Mouse (Mus musculus): ENCODE measurements around the gene Slc6a9. TPM values are rescaled to one million over a fixed set of nuclear protein-coding genes. Genes with fewer than 3 reads are reported as not detected.

Slc6a9 gene
- total and polyA plus RNA-seq, 2 experiments from 2014 or later = 79.7 to 132 TPM

- H3K36me3 ChIP-seq (ENCODE audit: insufficient read depth, low read length) = peaks cover 15% of the 10 kb centered on the region
- peak; percentile 83 for DNase-seq (ENCODE audit: low spot score)
- peak within 1 kb of the TSS; percentile 89 for H3K4me2 ChIP-seq (ENCODE audit: low read depth, low read length)
- WGBS = under 1% methylated on average over 66 of the region's 103 CpGs
- H3K4me1 ChIP-seq (ENCODE audit: insufficient read depth, low read length) = peaks cover 21% of the 10 kb centered on the region
- no peak for TF ChIP-seq CTCF (IDR thresholded peaks at IDR 0.05; ENCODE audit: low read depth)
- peak; percentile 44 for ATAC-seq
- H3K27ac ChIP-seq = peak within 1 kb of the TSS; percentile 80
- peak within 1 kb of the TSS; percentile 96 for H3K9ac ChIP-seq (replicated peaks; ENCODE audit: low read length)
- no peaks in the 10 kb centered on the region for H3K27me3 ChIP-seq (ENCODE audit: insufficient read depth, low read length)
- H3K9me3 ChIP-seq (ENCODE audit: low read length) = no peaks in the 10 kb centered on the region
- peak within 1 kb of the TSS; percentile 85 for H3K4me3 ChIP-seq (ENCODE audit: low read length)
Measured at GRCm38 (mm10) chr4:117882701-117883691, 48.7 kb downstream of the Slc6a9 start, which contains the start of gene B4galt2. B4galt2 (minus strand) TSS chr4:117883487.

GRCm38 (mm10) chr4:117884146-117884545 is 49.8 kb downstream of the Slc6a9 start:
- peak overlapping the region; percentile 85; the same call in 1 of the 2 replicates for H3K4me3 ChIP-seq (ENCODE audit: low read length)
- WGBS = 88% methylated on average over 1 of the region's 1 CpGs
- peak overlapping the region; percentile 89 for H3K4me2 ChIP-seq (ENCODE audit: low read depth, low read length)
- no peak overlapping the region; the same call in 1 of the 2 replicates for H3K9ac ChIP-seq (replicated peaks; ENCODE audit: low read length)
- no peak for DNase-seq (ENCODE audit: low spot score)
- no peaks in the 10 kb centered on the region for H3K9me3 ChIP-seq (ENCODE audit: low read length)
- H3K27me3 ChIP-seq (ENCODE audit: insufficient read depth, low read length) = no peaks in the 10 kb centered on the region
- TF ChIP-seq CTCF (IDR thresholded peaks at IDR 0.05; ENCODE audit: low read depth) = no peak
- no peak for ATAC-seq
- peaks cover 21% of the 10 kb centered on the region for H3K4me1 ChIP-seq (ENCODE audit: insufficient read depth, low read length)
- no peak overlapping the region; the same call in 1 of the 2 replicates for H3K27ac ChIP-seq
- H3K36me3 ChIP-seq (ENCODE audit: insufficient read depth, low read length) = peaks cover 17% of the 10 kb centered on the region

- H3K4me2 ChIP-seq (ENCODE audit: low read depth, low read length) = no peak overlapping the region
Measured at GRCm38 (mm10) chr4:117885093-117885492, 50.8 kb downstream of the Slc6a9 start.

GRCm38 (mm10) chr4:117885994-117886393 is 51.7 kb downstream of the Slc6a9 start:
- Histone ChIP-seq H3K9me3 (ENCODE audit: low read length) (no peaks in the 10 kb centered on the region), H3K9ac (replicated peaks; ENCODE audit: low read length) (peak overlapping the region; percentile 95), H3K27me3 (ENCODE audit: insufficient read depth, low read length) (no peaks in the 10 kb centered on the region), H3K27ac (no peak overlapping the region), H3K36me3 (ENCODE audit: insufficient read depth, low read length) (peaks cover 27% of the 10 kb centered on the region), H3K4me1 (ENCODE audit: insufficient read depth, low read length) (peaks cover 23% of the 10 kb centered on the region), H3K4me3 (ENCODE audit: low read length) (peak overlapping the region; percentile 91), H3K4me2 (ENCODE audit: low read depth, low read length) (peak overlapping the region; percentile 73)
- TF ChIP-seq CTCF (IDR thresholded peaks at IDR 0.05; ENCODE audit: low read depth) = no peak
- 83% methylated on average over 9 of the region's 9 CpGs for WGBS
- ATAC-seq (no peak), DNase-seq (ENCODE audit: low spot score) (no peak)

More at GRCm38 (mm10) chr4:117885093-117885492, 50.8 kb downstream of the Slc6a9 start:
- TF ChIP-seq CTCF (IDR thresholded peaks at IDR 0.05; ENCODE audit: low read depth) = no peak
- Histone ChIP-seq H3K9ac (replicated peaks; ENCODE audit: low read length) (no peak overlapping the region), H3K4me1 (ENCODE audit: insufficient read depth, low read length) (peaks cover 21% of the 10 kb centered on the region), H3K36me3 (ENCODE audit: insufficient read depth, low read length) (peaks cover 25% of the 10 kb centered on the region), H3K27me3 (ENCODE audit: insufficient read depth, low read length) (no peaks in the 10 kb centered on the region), H3K4me3 (ENCODE audit: low read length) (no peak overlapping the region), H3K9me3 (ENCODE audit: low read length) (no peaks in the 10 kb centered on the region), H3K27ac (no peak overlapping the region)
- DNase-seq (ENCODE audit: low spot score) (no peak), ATAC-seq (no peak)
- 91% methylated on average over 10 of the region's 10 CpGs for WGBS

GRCm38 (mm10) chr4:117886644-117887043 is 52.3 kb downstream of the Slc6a9 start:
- ATAC-seq (no peak), DNase-seq (ENCODE audit: low spot score) (peak; percentile 22)
- no peak for TF ChIP-seq CTCF (IDR thresholded peaks at IDR 0.05; ENCODE audit: low read depth)
- Histone ChIP-seq H3K4me3 (ENCODE audit: low read length) (peak overlapping the region; percentile 91), H3K9me3 (ENCODE audit: low read length) (no peaks in the 10 kb centered on the region), H3K36me3 (ENCODE audit: insufficient read depth, low read length) (peaks cover 27% of the 10 kb centered on the region), H3K27me3 (ENCODE audit: insufficient read depth, low read length) (no peaks in the 10 kb centered on the region), H3K9ac (replicated peaks; ENCODE audit: low read length) (peak overlapping the region; percentile 95), H3K4me1 (ENCODE audit: insufficient read depth, low read length) (peaks cover 26% of the 10 kb centered on the region), H3K4me2 (ENCODE audit: low read depth, low read length) (peak overlapping the region; percentile 73), H3K27ac (peak overlapping the region; percentile 82)
- 2% methylated on average over 24 of the region's 24 CpGs for WGBS

- ATAC-seq (peak; percentile 89), DNase-seq (ENCODE audit: low spot score) (peak; percentile 96)
- Histone ChIP-seq H3K27me3 (ENCODE audit: insufficient read depth, low read length) (no peaks in the 10 kb centered on the region), H3K4me2 (ENCODE audit: low read depth, low read length) (peak within 1 kb of the TSS; percentile 73), H3K4me3 (ENCODE audit: low read length) (peak within 1 kb of the TSS; percentile 91), H3K9ac (replicated peaks; ENCODE audit: low read length) (peak within 1 kb of the TSS; percentile 95), H3K36me3 (ENCODE audit: insufficient read depth, low read length) (peaks cover 27% of the 10 kb centered on the region), H3K27ac (peak within 1 kb of the TSS; percentile 82), H3K4me1 (ENCODE audit: insufficient read depth, low read length) (peaks cover 21% of the 10 kb centered on the region), H3K9me3 (ENCODE audit: low read length) (no peaks in the 10 kb centered on the region)
- no peak for TF ChIP-seq CTCF (IDR thresholded peaks at IDR 0.05; ENCODE audit: low read depth)
- 0% methylated on average over 35 of the region's 37 CpGs for WGBS
Measured at GRCm38 (mm10) chr4:117887133-117887532, 52.8 kb downstream of the Slc6a9 start, which contains the start of gene Atp6v0b. Atp6v0b (minus strand) TSS chr4:117887333.

All from hindbrain, postnatal 0 days (tissue).